Mouse (Mus musculus) ZHBTc4 (cell line): ENCODE data around the gene Art3.

ENCODE experiments used
- DNase-seq: peaks from one replicate; pipeline ENCODE4 v3.0.0-alpha.2; 2011; ENCODE audit warnings: low read depth, low spot score

Art3 gene

GRCm38 (mm10) chr5:92331635-92332338, at the start of gene Art3:
Gene Art3 (plus strand): TSS chr5:92331827.
- DNase-seq = no peak

GRCm38 (mm10) chr5:92282571-92282970, 49.1 kb upstream of the Art3 start:
- no peak for DNase-seq

- DNase-seq = no peak
Observed at GRCm38 (mm10) chr5:92283107-92283506, 48.5 kb upstream of the Art3 start.

GRCm38 (mm10) chr5:92287840-92288239, 43.8 kb upstream of the Art3 start:
- DNase-seq = no peak

- DNase-seq = no peak
Observed at GRCm38 (mm10) chr5:92291652-92292414, 39.8 kb upstream of the Art3 start.

- DNase-seq = no peak
Observed at GRCm38 (mm10) chr5:92294525-92294924, 37.1 kb upstream of the Art3 start.

GRCm38 (mm10) chr5:92302149-92302840, 29.3 kb upstream of the Art3 start:
- no peak for DNase-seq

GRCm38 (mm10) chr5:92304291-92304690, 27.3 kb upstream of the Art3 start:
- no peak for DNase-seq

- peak; percentile 97 for DNase-seq
Observed at GRCm38 (mm10) chr5:92309681-92310511, 21.7 kb upstream of the Art3 start, which contains the start of gene Sdad1. Gene Sdad1 (minus strand): TSS chr5:92310479.

- DNase-seq = peak; percentile 87
Observed at GRCm38 (mm10) chr5:92312046-92312715, 19.4 kb upstream of the Art3 start.

- no peak for DNase-seq
Observed at GRCm38 (mm10) chr5:92313776-92314175, 17.9 kb upstream of the Art3 start.

GRCm38 (mm10) chr5:92318119-92318518, 13.5 kb upstream of the Art3 start:
- no peak for DNase-seq

GRCm38 (mm10) chr5:92318596-92318995, 13.0 kb upstream of the Art3 start:
- no peak for DNase-seq

- DNase-seq = no peak
Observed at GRCm38 (mm10) chr5:92321631-92322400, 9.8 kb upstream of the Art3 start.

- DNase-seq = no peak
Observed at GRCm38 (mm10) chr5:92322612-92323011, 9.0 kb upstream of the Art3 start.

GRCm38 (mm10) chr5:92323264-92323663, 8.4 kb upstream of the Art3 start:
- DNase-seq = no peak

- no peak for DNase-seq
Observed at GRCm38 (mm10) chr5:92327367-92327766, 4.3 kb upstream of the Art3 start.

GRCm38 (mm10) chr5:92327929-92328328, 3.7 kb upstream of the Art3 start, which contains the start of gene Cxcl9:
Gene Cxcl9 (minus strand): TSS chr5:92328079.
- DNase-seq = no peak

- no peak for DNase-seq
Observed at GRCm38 (mm10) chr5:92331122-92331521, 505 bp upstream of the Art3 start.

GRCm38 (mm10) chr5:92332359-92332840, 773 bp downstream of the Art3 start:
- DNase-seq = no peak
